Mouse (Mus musculus) forebrain, embryonic 12.5 days (tissue): ENCODE data around the gene Akt2. TPM values are rescaled to one million over a fixed set of nuclear protein-coding genes. Genes with fewer than 3 reads are reported as not detected.

Experiments used
- ATAC-seq: fragments of 200-750 bp; cut with Nextera tagmentation; 2 replicates; pipeline ENCODE4 v1.8.0; 2017; ENCODE audit warnings: moderate TSS enrichment; ENCODE audit not compliant: low FRiP score
- H3K27ac ChIP-seq: fragments of 300-500 bp; sonication (generic); 2 replicates; pipeline ENCODE4 v1.5.1; 2016; ENCODE audit warnings: mild to moderate bottlenecking
- H3K27me3 ChIP-seq: fragments of 300-500 bp; sonication (generic); 2 replicates; pipeline ENCODE4 v1.6.1; 2016; ENCODE audit warnings: mild to moderate bottlenecking
- H3K36me3 ChIP-seq: fragments of 300-500 bp; sonication (generic); replicated peaks from 2 replicates; pipeline ENCODE4 v1.6.1; 2016; ENCODE audit warnings: mild to moderate bottlenecking
- H3K4me1 ChIP-seq: fragments of 300-500 bp; sonication (generic); 2 replicates; pipeline ENCODE4 v1.6.1; 2016
- H3K4me2 ChIP-seq: fragments of 300-500 bp; sonication (generic); 2 replicates; pipeline ENCODE4 v1.6.1; 2016; ENCODE audit warnings: mild to moderate bottlenecking, moderate library complexity
- H3K4me3 ChIP-seq: fragments of 300-500 bp; sonication (generic); replicated peaks from 2 replicates; pipeline ENCODE4 v1.5.1; 2016; ENCODE audit warnings: mild to moderate bottlenecking
- H3K9ac ChIP-seq: fragments of 300-500 bp; sonication (generic); 2 replicates; pipeline ENCODE4 v1.6.1; 2016; ENCODE audit warnings: mild to moderate bottlenecking
- H3K9me3 ChIP-seq: fragments of 300-500 bp; sonication (generic); 2 replicates; pipeline ENCODE4 v1.6.1; 2016
- WGBS: fragments of 180-500 bp; shearing (Covaris S2); methylation state at CpG from one replicate; pipeline ENCODE4 v1.1.7; 2016; 5-methylcytosine and 5-hydroxymethylcytosine counted together
- polyA plus RNA-seq: library from polyadenylated mRNA; unstranded; fragments of >200 nt; fragmentation: Nextera tagmentation; extraction: Ambion mirVana; gene quantifications from 2 replicates; pipeline ENCODE4 v1.2.1, GENCODE M21; 2016

Akt2 gene
- 81.2 and 84.6 TPM in 2 replicates for polyA plus RNA-seq

DNA sequence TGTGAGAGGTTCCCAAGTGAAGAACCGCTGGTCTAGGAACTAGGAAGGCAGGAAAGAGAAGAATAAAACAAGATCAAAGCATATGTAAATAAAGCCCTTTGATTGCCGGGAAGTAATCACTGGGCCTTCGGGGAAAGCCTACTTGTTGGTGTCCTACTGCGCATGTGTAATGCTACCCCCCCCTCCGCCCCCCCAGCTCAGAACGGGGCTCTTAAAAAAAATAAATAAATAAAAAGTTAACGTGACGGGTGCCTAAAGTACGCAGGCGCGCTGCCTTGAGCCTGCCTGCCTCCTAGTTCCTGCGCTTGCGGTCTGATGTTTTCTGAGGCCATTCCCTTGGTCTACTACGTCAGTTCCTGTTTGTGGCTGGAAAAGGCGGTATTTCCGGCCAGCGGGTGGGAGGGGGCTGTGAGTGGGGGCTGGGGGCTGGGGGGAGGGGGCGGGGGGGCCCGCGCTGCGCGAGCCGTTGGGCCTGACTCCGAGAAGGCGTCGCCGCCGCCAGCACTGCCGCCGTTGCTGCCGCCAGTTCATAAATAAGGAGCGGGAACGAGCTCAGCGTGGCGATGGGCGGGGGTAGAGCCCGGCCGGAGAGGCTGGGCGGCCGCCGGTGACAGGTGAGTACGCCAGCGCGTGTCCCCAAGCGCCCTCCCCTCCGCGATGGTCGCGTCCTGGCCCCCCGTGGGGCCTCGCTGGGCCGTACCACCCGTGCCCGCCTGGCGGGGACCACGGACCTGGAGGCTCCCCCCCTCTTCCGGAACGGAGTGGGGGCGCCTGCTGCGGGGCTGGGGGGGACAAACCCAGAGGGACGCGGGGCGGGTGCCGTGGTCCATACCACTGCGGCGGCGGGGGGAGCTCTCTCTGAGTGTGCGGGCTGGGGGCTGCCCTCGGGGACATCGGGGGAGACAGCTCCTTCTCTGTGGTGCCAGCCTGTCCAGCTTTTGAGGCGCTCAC, at the start of gene Akt2:
Akt2 (plus strand) TSS at position 287 of the 951 bp plus-strand sequence.
- 0 out of 2 replicates have a peak, but pooled peaks cover 5% of the 10 kb centered on the region for H3K36me3 ChIP-seq
- H3K27me3 ChIP-seq, result no peaks in the 10 kb centered on the region
- peak within 1 kb of the TSS; percentile 99 for H3K27ac ChIP-seq
- under 1% methylated on average over 65 of the region's 71 CpGs for WGBS
- peak within 1 kb of the TSS; percentile 87 for H3K9ac ChIP-seq
- H3K4me2 ChIP-seq, result peak within 1 kb of the TSS; percentile 76
- peak within 1 kb of the TSS; percentile 74 for H3K4me3 ChIP-seq
- peak; percentile 93 for ATAC-seq
- no peaks in the 10 kb centered on the region for H3K9me3 ChIP-seq
- H3K4me1 ChIP-seq, result peaks cover 24% of the 10 kb centered on the region

DNA sequence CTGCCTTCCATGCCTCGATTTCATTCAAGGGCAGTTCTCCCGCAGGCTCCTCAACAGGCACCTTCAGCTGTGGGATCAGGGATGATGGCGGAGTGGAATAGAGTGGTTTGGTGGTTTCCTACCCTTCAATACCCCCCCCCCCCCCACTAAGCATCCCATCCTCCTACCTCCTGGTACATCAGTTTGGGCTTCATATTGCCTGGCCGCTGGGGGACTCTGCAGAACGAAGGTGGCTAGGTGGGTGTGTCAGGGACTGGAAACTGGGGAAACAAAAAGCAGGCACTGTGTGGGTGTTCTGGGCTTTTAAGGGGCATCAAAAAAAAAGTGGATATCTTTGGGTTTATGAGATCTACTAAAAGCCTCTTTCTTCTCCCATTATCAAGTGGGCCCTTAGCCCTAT, 49.4 kb upstream of the Akt2 start:
- peaks cover 23% of the 10 kb centered on the region for H3K4me1 ChIP-seq
- no peaks in the 10 kb centered on the region for H3K9me3 ChIP-seq
- H3K4me3 ChIP-seq, result peak overlapping the region; percentile 45
- ATAC-seq, result no peak
- peak overlapping the region; percentile 62; the same call in 1 of the 2 replicates for H3K9ac ChIP-seq
- no peaks in the 10 kb centered on the region for H3K27me3 ChIP-seq
- 61% methylated on average over 5 of the region's 5 CpGs for WGBS
- H3K4me2 ChIP-seq, result peak overlapping the region; percentile 80
- no peak overlapping the region for H3K27ac ChIP-seq
- peaks cover 24% of the 10 kb centered on the region for H3K36me3 ChIP-seq

DNA sequence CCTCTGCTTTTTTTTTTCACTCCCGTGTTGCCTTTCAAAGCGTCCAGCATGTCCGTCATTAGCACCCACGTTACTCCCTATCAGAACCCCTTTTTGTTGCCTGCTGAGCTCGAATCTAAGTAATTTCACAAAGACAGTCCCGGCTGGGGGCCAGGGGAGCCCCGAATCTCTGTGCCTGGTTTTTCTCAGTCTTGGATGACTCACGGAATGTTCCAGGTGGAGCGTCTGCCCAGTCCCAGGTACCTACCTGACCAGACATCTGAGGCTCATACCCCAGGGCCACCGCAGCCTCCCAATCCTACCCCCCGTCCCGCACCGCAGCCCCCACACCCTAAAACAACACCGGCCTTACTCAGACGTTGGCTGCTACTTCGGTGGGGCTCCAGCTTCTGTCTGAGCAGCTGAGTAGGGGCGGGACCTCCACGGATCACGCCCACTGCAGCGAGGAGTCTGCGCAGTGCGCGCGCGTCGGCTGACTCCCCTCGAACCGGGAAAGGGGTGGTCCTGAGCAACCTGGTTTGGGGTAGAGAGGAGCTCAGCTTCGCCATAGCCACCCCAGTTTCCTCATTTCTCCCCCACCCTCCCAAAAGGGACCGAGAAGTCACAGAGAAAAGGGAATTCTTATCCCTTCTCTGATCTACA, 48.8 kb upstream of the Akt2 start:
- Histone ChIP-seq H3K9me3 (no peaks in the 10 kb centered on the region), H3K4me2 (peak overlapping the region; percentile 80), H3K4me3 (peak overlapping the region; percentile 45), H3K36me3 (peaks cover 20% of the 10 kb centered on the region), H3K27ac (no peak overlapping the region), H3K4me1 (peaks cover 23% of the 10 kb centered on the region), H3K9ac (peak overlapping the region; percentile 62), H3K27me3 (no peaks in the 10 kb centered on the region)
- 1% methylated on average over 30 of the region's 30 CpGs for WGBS
- ATAC-seq, result peak; percentile 95

DNA sequence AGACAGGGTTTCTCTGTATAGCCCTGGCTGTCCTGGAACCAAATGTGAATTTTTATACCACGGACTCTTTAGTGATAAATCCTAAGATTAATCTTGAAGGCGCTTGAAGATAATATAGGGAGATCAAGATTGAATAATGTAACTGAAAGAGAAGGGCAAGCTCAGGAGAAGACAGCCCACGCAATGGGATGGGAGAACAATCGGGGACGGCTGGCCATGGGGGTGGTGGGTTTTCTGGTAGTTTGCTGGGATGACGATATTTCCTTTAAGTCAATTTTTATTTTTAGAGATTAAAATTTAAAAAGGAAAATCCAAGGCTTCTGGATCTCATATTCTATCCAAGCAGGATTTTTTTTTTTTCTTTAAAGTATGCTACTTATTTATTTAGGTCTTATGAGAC, 48.3 kb upstream of the Akt2 start:
- H3K27ac ChIP-seq, result no peak overlapping the region
- no peaks in the 10 kb centered on the region for H3K9me3 ChIP-seq
- peak overlapping the region; percentile 80 for H3K4me2 ChIP-seq
- no peaks in the 10 kb centered on the region for H3K27me3 ChIP-seq
- no peak; the same call in 1 of the 2 replicates for ATAC-seq
- peaks cover 14% of the 10 kb centered on the region for H3K36me3 ChIP-seq
- WGBS, result 59% methylated on average over 6 of the region's 6 CpGs
- H3K4me1 ChIP-seq, result peaks cover 23% of the 10 kb centered on the region
- peak overlapping the region; percentile 62; the same call in 1 of the 2 replicates for H3K9ac ChIP-seq
- H3K4me3 ChIP-seq, result peak overlapping the region; percentile 45

DNA sequence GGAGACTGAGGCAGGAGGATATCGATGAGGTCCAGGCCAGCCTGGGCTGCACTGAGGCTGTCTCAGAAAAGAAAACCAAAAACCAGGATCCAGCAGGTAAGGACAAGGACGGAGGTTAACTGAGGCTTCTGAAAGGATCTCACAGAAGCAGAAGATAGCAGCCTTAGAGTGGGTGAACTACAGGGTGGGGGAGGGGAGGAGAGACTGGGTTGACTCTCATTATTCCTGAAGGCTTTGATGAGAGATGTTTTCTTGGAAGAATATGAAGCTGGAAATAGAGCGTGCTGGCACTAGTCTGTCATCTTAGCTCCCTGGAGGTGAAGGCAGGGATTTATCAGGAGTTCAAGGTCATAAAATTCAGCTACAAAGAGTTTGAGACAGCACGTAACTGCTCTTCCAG, 47.5 kb upstream of the Akt2 start:
- H3K36me3 ChIP-seq, result peaks cover 12% of the 10 kb centered on the region
- H3K9me3 ChIP-seq, result no peaks in the 10 kb centered on the region
- H3K9ac ChIP-seq, result no peak overlapping the region
- no peak overlapping the region for H3K4me2 ChIP-seq
- no peaks in the 10 kb centered on the region for H3K27me3 ChIP-seq
- WGBS, result 92% methylated on average over 4 of the region's 4 CpGs
- H3K27ac ChIP-seq, result no peak overlapping the region
- H3K4me3 ChIP-seq, result no peak overlapping the region
- H3K4me1 ChIP-seq, result peaks cover 23% of the 10 kb centered on the region
- no peak for ATAC-seq

DNA sequence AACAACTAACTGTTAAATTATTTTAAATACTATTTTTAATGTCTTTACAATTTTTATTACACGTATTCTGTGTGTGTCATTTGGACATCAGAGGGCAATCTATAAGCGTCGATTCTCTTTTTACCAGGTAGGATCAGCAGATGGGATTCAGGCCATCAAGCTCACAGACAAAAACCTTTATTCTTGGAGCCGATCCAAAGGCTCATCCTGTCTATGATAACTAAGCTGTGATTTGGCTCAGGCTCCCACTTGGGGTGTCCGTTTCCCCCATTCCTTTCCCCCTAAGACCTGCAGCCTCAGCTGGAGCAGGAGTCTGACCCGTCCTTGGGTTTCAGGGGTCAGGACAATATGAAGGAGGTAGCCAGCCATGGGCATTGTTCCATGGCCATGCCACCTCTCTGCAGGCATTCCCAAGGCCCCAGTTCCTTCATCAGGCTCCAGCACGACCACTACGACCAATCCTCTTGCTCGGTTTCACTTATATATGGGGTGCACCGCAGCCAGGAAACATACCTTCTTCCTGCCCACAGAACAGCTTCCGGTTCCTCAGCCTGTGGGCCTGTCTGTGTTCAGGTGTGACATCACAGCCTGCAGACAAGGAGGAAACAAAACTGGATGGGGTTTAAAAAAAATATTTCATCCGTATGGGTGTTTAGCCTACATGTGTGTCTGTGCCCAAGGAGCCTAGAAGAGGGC, 46.5 kb upstream of the Akt2 start:
- Histone ChIP-seq H3K4me1 (peaks cover 23% of the 10 kb centered on the region), H3K9ac (no peak overlapping the region), H3K9me3 (no peaks in the 10 kb centered on the region), H3K36me3 (peaks cover 4% of the 10 kb centered on the region; the same call in 1 of the 2 replicates), H3K4me2 (no peak overlapping the region), H3K4me3 (no peak overlapping the region), H3K27ac (no peak overlapping the region), H3K27me3 (no peaks in the 10 kb centered on the region)
- 90% methylated on average over 12 of the region's 12 CpGs for WGBS
- no peak for ATAC-seq

DNA sequence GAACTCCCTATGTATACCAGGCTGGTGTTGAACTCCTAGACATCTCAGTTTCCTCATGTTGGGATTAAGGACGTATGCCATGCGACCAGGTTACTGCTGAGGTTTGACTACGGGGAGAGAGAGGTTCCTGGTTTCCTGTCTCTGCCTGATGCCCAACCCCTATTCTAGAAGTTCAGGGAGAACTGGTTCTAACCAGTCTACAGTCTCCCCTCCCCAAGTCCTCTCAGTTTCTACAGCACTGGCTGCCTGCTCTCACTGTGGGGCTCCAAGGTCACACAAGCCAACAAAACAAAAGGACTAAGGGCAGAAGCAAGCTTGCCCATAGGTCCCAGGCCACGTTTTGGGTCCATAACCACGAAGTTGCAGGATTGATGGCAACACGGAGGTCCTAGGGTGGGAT, 41.8 kb upstream of the Akt2 start:
- 89% methylated on average over 6 of the region's 6 CpGs for WGBS
- peaks cover 18% of the 10 kb centered on the region for H3K4me1 ChIP-seq
- H3K4me2 ChIP-seq, result no peak overlapping the region
- H3K36me3 ChIP-seq, result no peaks in the 10 kb centered on the region
- no peaks in the 10 kb centered on the region for H3K9me3 ChIP-seq
- H3K4me3 ChIP-seq, result no peak overlapping the region
- no peaks in the 10 kb centered on the region for H3K27me3 ChIP-seq
- H3K27ac ChIP-seq, result no peak overlapping the region
- no peak for ATAC-seq
- no peak overlapping the region for H3K9ac ChIP-seq

DNA sequence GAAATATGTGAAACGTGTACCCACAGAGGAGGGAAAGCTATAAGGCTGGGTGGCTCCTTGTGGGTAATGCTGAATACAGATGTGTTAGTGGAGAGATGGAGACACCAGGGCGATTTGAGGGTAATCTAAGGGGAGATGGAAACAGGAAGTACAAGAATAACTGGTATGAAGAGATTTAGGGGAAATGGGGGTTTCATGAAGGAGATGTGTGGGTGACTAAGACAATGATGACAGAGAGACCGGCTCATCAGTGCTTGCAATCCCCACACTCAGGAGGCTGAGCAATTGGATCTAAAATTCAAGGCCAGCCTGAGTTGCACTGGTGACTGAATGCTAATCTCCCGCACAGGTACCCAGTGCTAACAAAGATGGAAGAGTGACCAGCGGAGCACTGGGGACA, 39.3 kb upstream of the Akt2 start:
- H3K9ac ChIP-seq, result 0 out of 2 replicates have a peak overlapping the region, but pooled peaks have one; percentile 68
- H3K4me3 ChIP-seq, result peak overlapping the region; percentile 75
- peaks cover 13% of the 10 kb centered on the region for H3K36me3 ChIP-seq
- no peak overlapping the region for H3K27ac ChIP-seq
- H3K9me3 ChIP-seq, result no peaks in the 10 kb centered on the region
- no peaks in the 10 kb centered on the region for H3K27me3 ChIP-seq
- no peak for ATAC-seq
- 54% methylated on average over 5 of the region's 5 CpGs for WGBS
- H3K4me1 ChIP-seq, result peaks cover 22% of the 10 kb centered on the region
- peak overlapping the region; percentile 65 for H3K4me2 ChIP-seq

DNA sequence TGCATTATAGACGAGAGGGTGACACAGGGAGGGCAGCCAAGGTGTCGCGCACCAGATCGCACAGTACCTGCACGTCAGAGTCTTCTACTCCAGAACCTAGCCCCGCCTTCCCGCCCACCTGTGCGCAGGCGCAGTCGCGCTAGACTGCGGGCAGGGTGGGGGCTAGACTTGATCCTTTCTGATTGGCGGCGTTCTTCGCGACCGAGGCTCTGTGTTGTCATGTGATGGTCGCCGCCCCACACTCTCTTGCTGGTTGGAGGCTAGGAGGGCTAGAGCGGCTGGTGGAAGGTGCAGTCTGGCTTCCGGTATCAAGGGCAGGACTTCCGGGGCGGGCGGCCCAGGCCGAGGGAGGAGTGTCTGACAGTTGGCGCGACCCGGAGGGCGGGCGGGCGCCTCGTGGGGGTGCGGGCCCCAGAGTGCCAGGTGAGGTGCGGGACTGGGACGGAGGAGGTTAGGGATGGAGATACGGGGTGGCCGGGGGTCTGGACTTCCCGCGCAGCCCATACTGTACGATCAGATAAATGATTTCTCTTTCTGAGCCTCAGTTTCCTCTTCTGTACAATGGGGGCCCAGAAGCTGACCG, 38.3 kb upstream of the Akt2 start, which contains the start of the genes Pld3 and 2310022A10Rik:
Pld3 (minus strand) TSS at position 288 of the 583 bp plus-strand sequence.
2310022A10Rik (plus strand) TSS at position 303 of the 583 bp plus-strand sequence.
- 0 out of 2 replicates have a peak within 1 kb of the TSS, but pooled peaks have one; percentile 21 for H3K27ac ChIP-seq
- peak within 1 kb of the TSS; percentile 65 for H3K4me2 ChIP-seq
- peaks cover 22% of the 10 kb centered on the region for H3K4me1 ChIP-seq
- H3K4me3 ChIP-seq, result peak within 1 kb of the TSS; percentile 75
- peak; percentile 99 for ATAC-seq
- H3K36me3 ChIP-seq, result peaks cover 13% of the 10 kb centered on the region
- H3K27me3 ChIP-seq, result no peaks in the 10 kb centered on the region
- peak within 1 kb of the TSS; percentile 68 for H3K9ac ChIP-seq
- WGBS, result under 1% methylated on average over 39 of the region's 41 CpGs
- H3K9me3 ChIP-seq, result no peaks in the 10 kb centered on the region

DNA sequence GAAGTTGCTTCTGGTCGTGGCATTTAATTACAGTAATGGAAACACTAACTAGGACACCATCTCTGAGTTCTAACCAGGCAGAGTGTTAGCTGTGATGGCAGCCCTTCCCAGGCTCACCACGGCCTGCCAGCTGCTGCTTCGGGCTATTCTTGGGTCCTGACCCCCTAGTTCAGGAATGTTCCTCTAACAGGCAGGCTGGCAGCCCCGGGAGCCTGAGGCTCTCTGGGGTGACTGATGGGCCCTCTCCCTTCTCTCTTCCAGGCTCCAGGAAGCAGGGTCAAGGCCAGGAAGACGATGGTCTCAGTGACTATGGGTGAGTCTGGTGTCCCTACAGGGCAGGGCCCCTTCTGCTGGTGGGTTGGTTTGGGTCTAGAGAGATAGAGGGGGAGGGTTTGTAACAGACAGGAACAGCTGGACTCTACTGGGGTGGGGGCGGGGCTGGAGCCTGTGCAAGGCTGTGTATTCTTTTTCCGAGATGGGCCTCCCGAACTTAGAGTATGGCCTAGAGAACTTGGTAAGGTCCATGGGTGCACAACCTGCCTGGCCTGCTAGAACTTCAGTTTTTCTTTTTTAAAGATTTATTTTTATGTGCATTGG, 31.0 kb upstream of the Akt2 start:
- WGBS, result 84% methylated on average over 8 of the region's 8 CpGs
- ATAC-seq, result no peak
- Histone ChIP-seq H3K4me2 (no peak overlapping the region), H3K27ac (no peak overlapping the region), H3K9ac (no peak overlapping the region), H3K36me3 (peaks cover 70% of the 10 kb centered on the region), H3K4me3 (no peak overlapping the region), H3K4me1 (no peaks in the 10 kb centered on the region), H3K27me3 (no peaks in the 10 kb centered on the region), H3K9me3 (no peaks in the 10 kb centered on the region)

DNA sequence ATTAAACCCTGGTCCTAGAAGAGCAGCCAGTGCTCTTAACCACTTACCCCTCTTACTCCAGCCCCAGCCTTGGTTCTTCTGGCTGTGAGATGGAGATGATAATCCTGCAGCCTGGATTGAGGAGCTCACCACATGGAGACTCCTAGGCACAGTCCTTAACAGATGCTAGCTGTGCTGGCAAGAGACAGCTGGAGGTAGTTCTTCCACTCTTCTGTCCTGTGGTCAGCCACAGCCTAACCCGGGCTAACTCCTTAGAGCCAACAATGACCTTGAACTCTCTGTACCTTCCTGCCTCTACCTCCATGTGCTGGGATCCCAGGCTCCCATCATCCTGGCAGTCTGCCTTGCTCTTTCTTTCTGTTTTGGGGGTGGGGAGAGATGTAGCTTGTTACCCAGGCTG, 30.4 kb upstream of the Akt2 start:
- Histone ChIP-seq H3K36me3 (peaks cover 68% of the 10 kb centered on the region), H3K9ac (no peak overlapping the region; the same call in 1 of the 2 replicates), H3K9me3 (no peaks in the 10 kb centered on the region), H3K27ac (no peak overlapping the region), H3K4me1 (no peaks in the 10 kb centered on the region), H3K27me3 (no peaks in the 10 kb centered on the region), H3K4me3 (no peak overlapping the region), H3K4me2 (no peak overlapping the region)
- WGBS, result 91% methylated on average over 1 of the region's 1 CpGs
- no peak for ATAC-seq
